Mouse (Mus musculus): ENCODE results near the gene Slc39a11.

DNA sequence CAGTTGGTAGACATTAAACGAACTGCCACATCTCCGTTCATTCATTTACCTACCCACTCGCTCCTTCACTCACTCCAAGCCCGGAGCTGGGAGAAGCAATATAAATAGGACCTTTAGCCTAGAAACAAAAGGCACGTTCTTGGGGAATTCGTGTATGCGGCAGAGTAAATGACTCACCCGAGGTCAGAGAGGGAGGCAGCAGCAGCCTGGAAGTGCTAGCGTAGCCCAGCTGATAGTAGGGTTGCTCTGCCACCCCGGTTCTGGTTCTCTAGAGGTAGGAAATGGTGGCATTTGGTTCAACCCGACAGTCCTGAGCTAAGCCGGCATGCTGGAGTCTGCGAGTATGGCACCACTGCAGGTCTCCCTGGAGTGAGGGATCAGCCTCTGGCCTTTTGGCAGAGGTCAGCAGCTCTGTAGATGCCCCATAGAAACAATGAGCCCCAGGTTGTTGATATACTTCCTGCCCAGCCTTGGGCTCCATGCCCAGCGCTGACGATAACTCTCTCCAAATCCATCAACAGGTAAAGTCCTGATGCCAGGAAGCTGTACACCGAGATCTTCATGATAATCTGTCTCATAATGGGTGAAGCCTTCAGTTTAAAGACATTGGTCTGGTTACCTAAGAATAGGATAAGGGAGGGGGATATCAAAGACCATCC, 440.5 kb downstream of the Slc39a11 start:
- TF ChIP-seq POLR2A (IDR thresholded peaks at IDR 0.05; ENCODE audit: low read depth, low read length), result no peak
- TF ChIP-seq CTCF (IDR thresholded peaks at IDR 0.05; ENCODE audit: extremely low read depth, insufficient read length, insufficient replicate concordance, low read depth, low read length), result no peak

Measured in small intestine, adult 2 months (tissue).